Mouse (Mus musculus) induced T-regulatory cell, adult 2 months (primary cell): Measurements from ENCODE around the gene Apol11b.
"Not testable (repeated sequence)": the region's sequence is repeated elsewhere in the genome, so short reads cannot be mapped to it uniquely, and the experiment has no call there.

Experiments used
- DNase-seq: peaks from one replicate; pipeline ENCODE4 v3.0.0-alpha.2; 2012; ENCODE audit warnings: low read depth

The Apol11b gene

DNA sequence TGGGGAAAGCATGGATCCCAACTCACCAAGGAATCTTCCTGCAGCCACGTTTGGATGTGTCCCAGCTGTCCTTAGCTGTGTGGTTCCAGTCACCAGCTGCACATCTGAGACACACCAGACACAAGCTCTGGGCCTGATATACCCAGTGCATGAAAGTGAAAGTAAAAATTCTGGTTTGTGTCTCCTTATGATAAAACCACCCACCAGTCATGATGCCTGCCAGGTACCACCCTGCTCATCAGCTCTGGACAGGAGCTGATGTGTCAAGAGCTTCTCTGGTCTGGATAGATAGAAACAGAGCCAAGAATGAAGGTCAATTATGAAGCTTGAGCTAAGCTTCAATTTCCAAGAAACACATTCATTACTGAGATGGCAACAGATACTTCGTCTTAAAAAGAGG is at the start of gene Apol11b:
Gene Apol11b, minus strand, starts transcription at position 111 of the 400 bp plus-strand sequence.
- not testable (repeated sequence) for DNase-seq

DNA sequence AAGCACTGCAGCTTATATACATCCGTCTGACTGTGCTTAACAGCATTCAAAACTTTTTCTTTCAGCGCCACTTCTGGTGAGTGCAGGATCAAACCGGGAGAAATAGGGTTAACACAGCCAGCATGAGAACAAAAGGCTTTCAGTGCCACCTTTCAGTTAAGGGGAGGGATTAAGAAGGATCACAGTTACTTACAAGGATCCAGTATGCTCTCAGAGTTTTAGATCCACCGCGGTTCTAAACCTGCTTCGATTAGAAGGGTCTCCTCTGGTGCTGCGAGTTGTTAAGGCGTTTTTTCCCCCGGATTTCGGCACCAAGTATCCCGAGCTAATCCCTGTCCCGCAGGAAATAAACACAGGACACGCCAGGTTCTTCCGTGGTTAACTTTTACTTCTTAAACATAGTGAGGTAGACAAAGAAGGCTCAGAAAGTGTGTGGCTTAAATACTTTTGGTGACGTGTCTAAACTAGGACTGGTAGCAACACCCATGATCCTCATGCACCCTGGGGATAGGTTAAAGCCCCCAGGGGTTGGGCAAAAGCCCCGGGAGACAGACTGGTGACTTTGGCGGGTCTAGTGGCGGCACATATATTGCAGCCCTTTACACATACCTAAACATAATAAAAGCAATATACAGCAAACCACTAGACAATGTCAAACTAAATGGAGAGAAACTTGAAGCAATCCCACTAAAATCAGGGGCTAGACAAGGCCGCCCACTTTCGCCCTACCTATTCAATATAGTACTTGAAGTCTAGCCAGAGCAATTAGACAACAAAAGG is 48.6 kb upstream of the Apol11b start:
- DNase-seq, result not testable (repeated sequence)

DNA sequence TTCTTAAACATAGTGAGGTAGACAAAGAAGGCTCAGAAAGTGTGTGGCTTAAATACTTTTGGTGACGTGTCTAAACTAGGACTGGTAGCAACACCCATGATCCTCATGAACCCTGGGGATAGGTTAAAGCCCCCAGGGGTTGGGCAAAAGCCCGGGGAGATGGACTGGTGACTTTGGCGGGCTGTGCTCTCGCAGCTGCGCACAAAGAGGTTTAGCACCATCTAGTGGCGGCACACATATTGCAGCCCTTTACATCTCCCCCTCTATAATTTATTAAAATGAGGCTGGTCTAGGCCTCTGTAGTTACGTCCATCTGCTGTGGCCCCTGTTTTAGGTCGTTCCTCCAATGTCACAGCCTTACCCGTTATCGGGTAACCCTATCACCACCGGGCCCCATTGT is 40.9 kb upstream of the Apol11b start:
- DNase-seq, result peak; percentile 62

DNA sequence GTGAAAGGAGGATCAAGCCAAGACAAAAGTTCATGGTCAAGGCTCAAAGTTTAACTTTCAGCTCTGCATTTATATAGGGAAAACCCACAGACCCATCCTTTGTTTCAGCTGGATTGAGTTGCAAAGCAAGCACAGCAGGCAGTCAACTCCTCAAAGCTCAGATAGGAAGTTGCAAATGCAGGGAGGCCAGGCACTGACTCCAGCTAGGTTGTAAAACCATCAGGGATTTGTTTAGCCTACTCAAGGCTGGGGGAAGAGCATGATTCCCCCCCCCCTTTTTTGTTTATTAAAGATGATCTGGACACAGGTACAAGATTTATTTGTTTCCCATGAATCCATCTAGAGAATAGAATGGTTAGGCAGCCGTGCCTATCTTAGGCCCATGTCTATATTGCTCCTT is 31.0 kb upstream of the Apol11b start:
- not testable (repeated sequence) for DNase-seq

DNA sequence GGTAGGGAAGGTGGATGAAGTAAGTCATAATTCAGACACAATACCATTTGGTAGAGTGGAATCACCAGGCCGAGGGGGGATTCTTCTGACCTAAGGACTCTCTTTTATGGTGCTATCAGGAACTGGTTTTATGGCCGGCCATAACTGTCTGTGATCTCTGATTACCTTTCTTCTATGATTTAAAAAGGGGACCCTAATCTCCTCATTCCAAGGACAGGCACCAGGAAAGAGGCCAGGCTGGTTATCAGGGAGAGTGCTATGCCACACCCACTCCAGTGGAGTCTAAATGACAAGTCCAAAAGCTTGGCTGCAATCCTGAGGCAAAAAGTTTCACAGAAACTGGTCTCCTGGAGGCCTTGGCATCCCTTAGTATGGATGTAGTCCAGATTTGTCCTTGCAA is 18.8 kb upstream of the Apol11b start:
- DNase-seq, result not testable (repeated sequence)

DNA sequence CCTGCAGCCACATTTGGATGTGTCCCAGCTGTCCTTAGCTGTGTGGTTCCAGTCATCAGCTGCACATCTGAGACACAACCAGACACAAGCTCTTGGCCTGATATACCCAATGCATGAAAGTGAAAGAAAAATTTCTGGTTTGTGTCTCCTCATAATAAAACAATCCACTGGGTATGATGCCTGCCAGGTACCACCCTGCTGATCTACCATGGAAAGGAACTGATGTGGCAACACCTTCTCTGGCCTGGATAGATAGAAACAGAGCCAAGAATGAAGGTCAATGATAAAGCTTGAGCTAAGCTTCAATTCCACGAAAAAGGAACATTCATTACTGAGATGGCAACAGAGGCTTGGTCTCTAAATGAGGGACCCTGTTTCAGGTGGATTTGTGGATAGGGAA is 16.7 kb upstream of the Apol11b start:
- DNase-seq, result not testable (repeated sequence)

DNA sequence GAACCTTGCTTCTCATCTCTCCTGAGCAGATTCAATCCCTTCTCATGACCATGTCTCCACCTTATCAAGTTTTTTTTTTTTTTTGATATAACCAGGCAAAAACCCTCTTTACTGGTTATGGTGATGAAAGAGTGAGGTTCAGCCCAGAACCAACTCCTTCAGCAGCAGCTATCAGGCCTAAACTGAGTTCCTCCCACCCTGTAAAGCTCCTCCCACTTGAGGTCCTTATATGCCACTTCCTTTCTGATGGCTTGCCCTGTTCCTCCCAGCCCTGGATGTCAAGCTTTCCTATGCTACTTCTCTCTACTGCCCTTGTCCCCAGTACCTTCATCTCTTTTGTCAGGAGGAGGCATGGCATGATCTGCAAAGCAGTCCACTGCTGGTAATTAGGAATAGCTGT is 8.1 kb upstream of the Apol11b start:
- DNase-seq, result not testable (repeated sequence)

DNA sequence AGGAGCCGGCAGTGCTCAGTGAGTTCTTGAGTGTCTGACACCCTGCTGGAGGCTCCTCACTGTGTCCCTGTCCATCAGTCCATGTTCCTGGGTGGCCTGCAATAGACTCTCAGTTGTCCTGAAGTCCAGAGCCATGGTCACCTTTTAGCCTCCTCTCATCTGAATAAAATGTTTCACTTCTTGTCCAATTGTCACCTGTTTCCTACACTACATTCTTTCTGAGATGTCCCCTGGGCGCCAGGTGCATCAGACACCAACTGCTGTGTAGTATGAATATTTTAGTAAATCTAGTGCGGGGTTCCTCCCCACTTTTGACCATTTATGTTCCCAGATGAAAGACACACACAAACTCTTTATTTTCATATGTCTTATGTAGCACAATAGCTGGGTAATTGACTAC is 13.3 kb downstream of the Apol11b start:
- DNase-seq, result not testable (repeated sequence)

DNA sequence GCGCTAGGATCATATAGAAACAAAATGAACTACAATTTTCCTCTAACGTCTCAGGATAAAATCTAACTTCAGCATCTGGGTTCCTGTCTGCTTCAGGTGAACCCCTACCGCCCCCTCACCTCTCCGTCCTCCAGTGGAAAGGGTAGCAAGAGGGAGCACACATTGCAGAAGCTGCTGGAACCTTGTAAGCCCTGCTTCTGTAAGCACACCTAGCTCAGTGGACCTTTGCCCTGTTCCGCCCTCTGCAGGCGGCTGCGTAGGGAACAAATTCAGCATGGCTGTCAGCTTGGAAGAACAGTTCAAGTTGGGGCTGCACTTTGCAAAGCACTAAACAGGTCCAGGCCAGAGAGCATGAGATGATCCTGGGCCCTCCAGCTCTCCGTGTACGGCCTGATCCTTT is 14.4 kb downstream of the Apol11b start:
- not testable (repeated sequence) for DNase-seq

DNA sequence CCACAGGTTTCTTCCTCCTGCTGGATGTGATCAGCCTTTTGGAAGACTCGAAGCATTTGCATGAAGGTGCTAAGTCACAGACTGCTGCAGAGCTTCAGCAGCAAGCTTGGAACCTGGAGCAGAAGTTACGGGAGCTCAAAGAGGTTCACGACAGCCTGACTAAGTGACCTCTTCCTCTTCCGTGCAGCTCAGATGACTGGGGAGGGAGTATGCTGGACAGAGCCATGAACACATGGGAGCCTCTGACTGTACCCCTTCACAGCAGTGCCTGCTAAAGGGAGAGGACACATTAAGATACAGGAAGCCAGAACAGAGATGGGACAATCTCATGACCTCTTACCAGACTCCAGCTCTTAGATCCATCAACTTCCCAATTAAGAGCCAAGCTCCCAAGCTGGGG is 16.6 kb downstream of the Apol11b start:
- not testable (repeated sequence) for DNase-seq

DNA sequence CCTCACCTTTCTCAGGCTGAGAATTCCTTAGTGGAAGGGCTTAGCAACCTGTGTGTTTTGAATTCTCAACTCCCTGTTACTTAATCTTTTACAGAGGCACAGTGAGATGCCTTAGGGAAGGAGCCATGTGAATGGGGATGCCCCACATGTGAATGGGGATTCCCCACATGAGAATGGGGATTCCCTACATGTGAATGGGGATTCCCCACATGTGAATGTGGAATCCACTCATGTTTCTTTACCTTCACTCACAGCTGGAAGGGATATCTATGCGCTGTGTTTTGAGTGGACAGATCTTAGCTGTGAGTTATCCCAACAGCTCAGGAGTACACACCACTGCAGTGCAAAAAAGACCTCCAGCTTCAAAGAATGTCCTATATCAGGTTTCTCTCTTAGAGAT is 18.4 kb downstream of the Apol11b start:
- peak; percentile 56 for DNase-seq

DNA sequence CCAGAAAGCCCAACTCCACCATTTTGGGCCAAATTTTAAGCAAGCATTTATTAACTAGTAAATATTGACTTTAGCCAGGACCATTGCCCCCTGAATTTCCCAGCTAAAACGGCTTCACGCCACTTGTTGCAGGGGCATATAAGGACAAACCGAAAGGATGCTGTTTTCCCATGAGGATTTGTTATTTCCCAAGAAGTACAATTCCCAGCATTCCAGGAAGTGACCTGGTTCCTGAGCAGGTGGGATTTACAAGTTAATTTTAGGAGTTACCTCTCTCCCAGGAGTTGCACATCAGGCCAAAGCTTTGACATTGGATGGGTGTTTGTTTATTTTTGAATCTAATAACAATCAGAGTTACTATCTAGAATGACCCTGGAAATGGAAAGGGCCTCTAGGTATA is 37.0 kb downstream of the Apol11b start:
- no peak for DNase-seq

DNA sequence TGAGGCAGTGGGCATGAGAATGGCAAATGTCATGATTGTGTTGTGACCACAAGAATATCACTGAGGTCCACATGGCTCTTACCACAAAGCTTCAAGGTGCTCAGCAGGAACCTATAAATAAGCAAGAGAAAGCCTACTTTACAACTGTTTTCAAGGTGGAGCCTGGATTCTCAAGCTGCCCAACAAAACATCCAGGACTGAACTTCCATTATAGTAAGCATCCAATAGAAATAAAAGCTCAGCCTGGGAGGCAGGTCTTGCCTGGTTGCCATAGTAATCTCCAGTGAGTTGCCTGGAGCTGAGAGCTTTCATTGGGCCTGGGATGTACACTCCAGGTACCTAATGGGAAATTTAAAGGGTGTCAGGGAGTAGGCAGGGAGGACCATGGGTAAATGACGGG is 44.1 kb downstream of the Apol11b start, which contains the start of gene Gm36245:
Gene Gm36245, plus strand, starts transcription at position 301 of the 400 bp plus-strand sequence.
- DNase-seq, result no peak

DNA sequence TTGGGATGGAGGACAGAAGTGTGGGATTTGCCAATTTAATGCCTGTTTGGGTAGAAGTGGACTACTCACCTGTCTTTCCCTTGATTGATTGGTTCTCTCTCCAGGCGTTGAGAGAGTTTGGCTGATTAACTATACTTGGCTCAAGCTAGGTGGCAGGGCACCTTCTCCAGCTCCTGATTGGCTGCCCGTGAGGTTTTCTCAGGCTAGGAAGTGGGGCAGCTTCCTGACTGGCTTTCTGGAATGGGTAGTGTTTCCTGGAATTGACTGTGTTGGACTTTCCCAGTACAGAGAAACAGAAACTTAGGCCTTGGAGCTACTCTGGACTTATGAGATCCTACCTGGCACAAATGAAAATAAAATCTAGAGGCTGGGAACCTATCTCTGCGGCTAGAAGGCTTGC is 44.7 kb downstream of the Apol11b start:
- DNase-seq, result no peak

DNA sequence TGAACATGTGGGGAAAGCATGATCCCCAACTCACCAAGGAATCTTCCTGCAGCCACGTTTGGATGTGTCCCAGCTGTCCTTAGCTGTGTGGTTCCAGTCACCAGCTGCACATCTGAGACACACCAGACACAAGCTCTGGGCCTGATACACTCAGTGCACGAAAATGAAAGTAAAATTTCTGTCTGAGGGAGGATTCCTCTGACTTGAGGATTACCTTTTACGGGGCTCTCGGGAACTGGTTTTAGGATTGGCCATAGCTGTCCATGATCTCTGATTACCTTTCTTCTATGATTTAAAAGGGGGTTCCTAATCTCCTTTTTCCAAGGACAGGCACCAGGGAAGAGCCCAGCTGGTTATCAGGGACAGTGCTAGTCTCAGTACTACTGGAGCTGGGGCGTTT is 47.1 kb downstream of the Apol11b start, which contains the start of gene Apol10b:
Gene Apol10b, minus strand, starts transcription at position 165 of the 400 bp plus-strand sequence.
- DNase-seq, result peak; percentile 29

DNA sequence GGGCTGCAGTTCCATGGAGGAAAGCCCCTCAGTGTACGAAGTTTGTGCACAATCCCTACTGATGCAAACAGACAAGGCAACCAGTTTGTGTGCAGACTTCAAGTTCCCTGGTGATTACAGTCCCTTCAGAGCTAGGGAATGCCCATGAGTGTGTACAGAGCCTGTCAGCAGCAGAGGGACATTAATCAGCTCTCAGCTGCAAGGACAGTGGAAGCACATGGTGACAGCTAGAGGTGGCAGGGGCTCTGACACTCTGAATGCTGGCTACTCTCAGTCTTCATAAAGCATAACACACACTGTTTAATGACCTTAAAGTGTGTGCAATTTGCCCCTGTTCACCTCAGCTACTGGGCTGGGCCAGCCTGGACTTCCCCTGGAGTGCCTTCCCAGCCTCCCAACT is 49.5 kb downstream of the Apol11b start:
- no peak for DNase-seq

DNA sequence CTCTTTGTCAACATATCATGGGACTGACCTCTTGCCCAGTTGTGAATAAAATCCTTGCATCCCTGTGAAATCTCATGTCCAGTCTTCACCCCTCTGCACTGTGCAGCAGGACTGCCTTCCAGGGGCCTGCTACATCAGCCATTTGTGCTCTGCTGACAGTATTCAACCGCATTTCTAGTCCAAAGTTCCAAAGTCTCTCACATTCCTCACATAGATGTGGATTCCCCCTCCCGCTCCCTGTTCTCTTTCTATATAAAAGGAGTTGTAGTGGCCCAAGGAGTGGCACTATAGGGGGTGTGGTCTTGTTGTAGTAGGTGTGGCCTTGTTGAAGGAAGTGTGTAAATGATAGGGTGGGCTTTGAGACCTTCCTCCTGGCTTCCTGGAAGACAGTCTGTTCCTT is 52.2 kb downstream of the Apol11b start:
- DNase-seq, result no peak

DNA sequence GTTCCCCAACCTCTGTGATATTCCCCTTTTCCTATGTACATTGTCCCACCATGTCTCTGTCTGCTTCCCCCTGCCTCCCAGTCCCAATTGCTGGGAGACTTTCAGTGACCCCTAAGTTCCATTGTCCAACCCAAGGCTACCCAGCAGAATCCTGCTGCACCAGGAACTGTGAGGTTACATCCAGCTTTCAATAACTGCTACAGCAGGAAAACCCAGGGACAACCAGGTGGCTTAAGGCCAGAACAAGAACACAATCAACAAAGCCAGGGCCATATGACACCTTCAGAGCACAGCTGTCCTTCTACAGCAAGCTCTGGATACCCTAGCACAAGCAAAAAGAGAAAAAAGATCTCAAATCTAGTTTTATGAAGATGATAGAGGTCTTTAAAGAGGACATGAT is 54.1 kb downstream of the Apol11b start:
- no peak for DNase-seq

DNA sequence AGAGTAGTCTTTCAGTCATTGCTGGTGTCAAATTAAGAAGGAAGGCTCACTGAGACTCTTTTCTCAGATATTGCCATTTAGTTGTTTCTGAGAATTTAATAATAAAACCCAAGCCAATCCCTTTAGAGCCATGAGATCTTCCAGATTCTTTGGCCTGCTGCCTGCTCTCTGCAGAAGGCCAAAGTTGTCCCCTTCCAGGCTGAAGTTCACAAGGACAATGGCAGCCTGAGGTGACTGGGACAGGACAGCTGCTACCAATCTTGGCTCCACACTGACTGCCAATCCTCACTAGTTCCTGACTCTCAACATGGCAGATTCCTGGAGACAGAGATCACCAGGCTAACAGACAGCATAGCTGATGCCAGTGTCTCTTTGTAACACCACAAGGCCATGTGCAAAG is 56.1 kb downstream of the Apol11b start:
- no peak for DNase-seq
